Mouse (Mus musculus): Measurements from ENCODE around the gene Ttll5.

DNA sequence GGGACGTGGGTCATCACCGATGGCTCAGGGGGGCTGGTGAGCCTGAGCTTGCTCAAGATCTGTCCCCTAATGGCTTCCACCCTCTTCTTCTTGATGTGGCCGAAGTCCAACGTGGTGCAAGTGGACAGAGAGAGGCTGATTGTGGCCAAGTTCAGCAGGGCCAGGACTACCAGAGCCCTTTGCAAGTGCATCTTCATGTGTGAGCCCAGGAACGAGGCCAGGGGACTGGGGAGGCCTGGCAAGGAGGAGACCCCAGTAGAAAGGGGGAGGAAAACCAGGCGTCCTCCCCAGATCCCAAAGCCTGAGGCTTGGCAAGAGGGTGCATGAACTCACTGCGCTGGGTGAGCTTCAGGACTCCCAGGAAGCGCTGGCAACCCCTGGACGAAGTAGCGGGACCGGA lies 253.3 kb downstream of the Ttll5 start:
- no peak for TF ChIP-seq EP300 (IDR thresholded peaks at IDR 0.05; ENCODE audit: low read depth)
- TF ChIP-seq CTCF (IDR thresholded peaks at IDR 0.05; ENCODE audit: low read depth) = no peak

All from liver, embryonic 14.5 days (tissue).